Mouse (Mus musculus): ENCODE results near the gene Mgat1. TPM values are rescaled to one million over a fixed set of nuclear protein-coding genes. Genes with fewer than 3 reads are reported as not detected.

The Mgat1 gene
- polyA plus RNA-seq, 1 experiment from 2014 or later = 91.9 TPM

Other genes starting within 250 kb of the Mgat1 start
- gene 9930111J21Rik2, start 192.9 kb upstream of the Mgat1 start, polyA plus RNA-seq (2015; fragmentation: Nextera tagmentation; extraction: Ambion mirVana) = 0.60 and 0.98 TPM in 2 replicates
- 0.24 and 0.42 TPM in 2 replicates for gene Tgtp2, start 180.0 kb upstream of the Mgat1 start, polyA plus RNA-seq (2015; fragmentation: Nextera tagmentation; extraction: Ambion mirVana)
- 2.1 and 2.6 TPM in 2 replicates for gene Ifi47, start 167.6 kb upstream of the Mgat1 start, polyA plus RNA-seq (2015; fragmentation: Nextera tagmentation; extraction: Ambion mirVana)
- 0.12 TPM in 1 of 2 replicates, not detected in the other for gene Olfr1396, start 129.3 kb upstream of the Mgat1 start, polyA plus RNA-seq (2015; fragmentation: Nextera tagmentation; extraction: Ambion mirVana)
- gene Olfr1395, start 101.9 kb upstream of the Mgat1 start, polyA plus RNA-seq (2015; fragmentation: Nextera tagmentation; extraction: Ambion mirVana) = not detected in 2 replicates
- gene Olfr1394, start 89.8 kb upstream of the Mgat1 start, polyA plus RNA-seq (2015; fragmentation: Nextera tagmentation; extraction: Ambion mirVana) = not detected in 2 replicates
- 4.4 and 4.6 TPM in 2 replicates for gene Btnl9, start 57.0 kb upstream of the Mgat1 start, polyA plus RNA-seq (2015; fragmentation: Nextera tagmentation; extraction: Ambion mirVana)
- 45.6 and 46.3 TPM in 2 replicates for gene Zfp62, start 40.9 kb upstream of the Mgat1 start, polyA plus RNA-seq (2015; fragmentation: Nextera tagmentation; extraction: Ambion mirVana)
- not detected in 2 replicates for gene Olfr1393, start 34.1 kb downstream of the Mgat1 start, polyA plus RNA-seq (2015; fragmentation: Nextera tagmentation; extraction: Ambion mirVana)
- not detected in 2 replicates for gene Olfr1392, start 41.1 kb downstream of the Mgat1 start, polyA plus RNA-seq (2015; fragmentation: Nextera tagmentation; extraction: Ambion mirVana)
- gene Olfr10, start 60.5 kb downstream of the Mgat1 start, polyA plus RNA-seq (2015; fragmentation: Nextera tagmentation; extraction: Ambion mirVana) = not detected in 2 replicates
- gene Olfr1391, start 78.6 kb downstream of the Mgat1 start, polyA plus RNA-seq (2015; fragmentation: Nextera tagmentation; extraction: Ambion mirVana) = not detected in 2 replicates
- gene Olfr1390, start 91.0 kb downstream of the Mgat1 start, polyA plus RNA-seq (2015; fragmentation: Nextera tagmentation; extraction: Ambion mirVana) = not detected in 2 replicates
- gene Olfr1389, start 178.9 kb downstream of the Mgat1 start, polyA plus RNA-seq (2015; fragmentation: Nextera tagmentation; extraction: Ambion mirVana) = not detected in 2 replicates
- gene Olfr1388, start 192.4 kb downstream of the Mgat1 start, polyA plus RNA-seq (2015; fragmentation: Nextera tagmentation; extraction: Ambion mirVana) = 0.05 TPM in 1 of 2 replicates, not detected in the other
- gene Olfr1387, start 211.2 kb downstream of the Mgat1 start, polyA plus RNA-seq (2015; fragmentation: Nextera tagmentation; extraction: Ambion mirVana) = not detected in 2 replicates
- gene Olfr1386, start 220.9 kb downstream of the Mgat1 start, polyA plus RNA-seq (2015; fragmentation: Nextera tagmentation; extraction: Ambion mirVana) = not detected in 2 replicates
- not detected in 2 replicates for gene Olfr1385, start 244.9 kb downstream of the Mgat1 start, polyA plus RNA-seq (2015; fragmentation: Nextera tagmentation; extraction: Ambion mirVana)